Mouse (Mus musculus): ENCODE results near the gene Crtc1.

Crtc1 gene

GRCm38 (mm10) chr8:70396184-70396583, 43.2 kb downstream of the Crtc1 start:
- no peak for TF ChIP-seq GATA4 (IDR thresholded peaks at IDR 0.05; ENCODE audit: insufficient replicate concordance, low read length)

GRCm38 (mm10) chr8:70395649-70396048, 43.7 kb downstream of the Crtc1 start:
- no peak for TF ChIP-seq GATA4 (IDR thresholded peaks at IDR 0.05; ENCODE audit: insufficient replicate concordance, low read length)

GRCm38 (mm10) chr8:70394269-70394998, 44.9 kb downstream of the Crtc1 start:
- no peak for TF ChIP-seq GATA4 (IDR thresholded peaks at IDR 0.05; ENCODE audit: insufficient replicate concordance, low read length)

- no peak for TF ChIP-seq GATA4 (IDR thresholded peaks at IDR 0.05; ENCODE audit: insufficient replicate concordance, low read length)
These were observed 46.3 kb downstream of the Crtc1 start for GRCm38 (mm10) chr8:70393087-70393486.

- no peak for TF ChIP-seq GATA4 (IDR thresholded peaks at IDR 0.05; ENCODE audit: insufficient replicate concordance, low read length)
These were observed 49.7 kb downstream of the Crtc1 start for GRCm38 (mm10) chr8:70389678-70390077.

- no peak for TF ChIP-seq GATA4 (IDR thresholded peaks at IDR 0.05; ENCODE audit: insufficient replicate concordance, low read length)
These were observed 56.1 kb downstream of the Crtc1 start for GRCm38 (mm10) chr8:70383287-70383686.

- TF ChIP-seq GATA4 (IDR thresholded peaks at IDR 0.05; ENCODE audit: insufficient replicate concordance, low read length), result no peak
These were observed 59.3 kb downstream of the Crtc1 start for GRCm38 (mm10) chr8:70380069-70380468.

GRCm38 (mm10) chr8:70377049-70377448, 62.3 kb downstream of the Crtc1 start:
- TF ChIP-seq GATA4 (IDR thresholded peaks at IDR 0.05; ENCODE audit: insufficient replicate concordance, low read length), result no peak

GRCm38 (mm10) chr8:70376275-70376741, 63.1 kb downstream of the Crtc1 start:
- no peak for TF ChIP-seq GATA4 (IDR thresholded peaks at IDR 0.05; ENCODE audit: insufficient replicate concordance, low read length)

- TF ChIP-seq GATA4 (IDR thresholded peaks at IDR 0.05; ENCODE audit: insufficient replicate concordance, low read length), result no peak
These were observed 64.0 kb downstream of the Crtc1 start for GRCm38 (mm10) chr8:70375212-70375859.

- no peak for TF ChIP-seq GATA4 (IDR thresholded peaks at IDR 0.05; ENCODE audit: insufficient replicate concordance, low read length)
These were observed 65.0 kb downstream of the Crtc1 start for GRCm38 (mm10) chr8:70374318-70374927.

- no peak for TF ChIP-seq GATA4 (IDR thresholded peaks at IDR 0.05; ENCODE audit: insufficient replicate concordance, low read length)
These were observed 65.7 kb downstream of the Crtc1 start, which contains the start of gene Comp for GRCm38 (mm10) chr8:70373397-70374317. TSS of gene Comp (plus strand) at chr8:70373558.

- TF ChIP-seq GATA4 (IDR thresholded peaks at IDR 0.05; ENCODE audit: insufficient replicate concordance, low read length), result no peak
These were observed 67.4 kb downstream of the Crtc1 start for GRCm38 (mm10) chr8:70371951-70372350.

GRCm38 (mm10) chr8:70370476-70370875, 68.9 kb downstream of the Crtc1 start:
- TF ChIP-seq GATA4 (IDR thresholded peaks at IDR 0.05; ENCODE audit: insufficient replicate concordance, low read length), result no peak

- no peak for TF ChIP-seq GATA4 (IDR thresholded peaks at IDR 0.05; ENCODE audit: insufficient replicate concordance, low read length)
These were observed 72.8 kb downstream of the Crtc1 start for GRCm38 (mm10) chr8:70366588-70366987.

Data from liver, adult (tissue).